Mouse (Mus musculus) E14TG2a.4 (cell line): ENCODE results near the gene Smap1.
"Not testable (repeated sequence)": the region's sequence is repeated elsewhere in the genome, so short reads cannot be mapped to it uniquely, and the experiment has no call there.

ENCODE experiments used
- CTCF ChIP-seq: conservative IDR thresholded peaks from 2 replicates; pipeline ENCODE4 v1.5.1; 2014; ENCODE audit warnings: low read length
- NANOG ChIP-seq: IDR thresholded peaks from 2 replicates; pipeline ENCODE4 v1.6.1; 2014; ENCODE audit warnings: borderline replicate concordance, low read length, mixed read lengths

- TF ChIP-seq CTCF = not testable (repeated sequence)
- 0 out of 2 replicates have a peak, but pooled peaks have one; percentile 9 for TF ChIP-seq NANOG
Measured at GRCm38 (mm10) chr1:23971159-23971558, 49.0 kb upstream of the Smap1 start.
